Mouse (Mus musculus) neural tube, postnatal 0 days (tissue): Measurements from ENCODE around the gene Stac. TPM values are rescaled to one million over a fixed set of nuclear protein-coding genes. Genes with fewer than 3 reads are reported as not detected.

Source experiments
- polyA plus RNA-seq: library from polyadenylated mRNA; unstranded; fragments of >200 nt; fragmentation: Nextera tagmentation; extraction: Ambion mirVana; gene quantifications from 2 replicates; pipeline ENCODE4 v1.2.1, GENCODE M21; 2015

The Stac gene
- polyA plus RNA-seq, result 20.2 and 20.9 TPM in 2 replicates

GRCm38 (mm10) chr9:111689680-111690483, at the start of gene Stac:
Gene Stac, minus strand, starts transcription at chr9:111690348.

